Mouse (Mus musculus): ENCODE results near the gene R3hcc1l.

R3hcc1l gene

DNA sequence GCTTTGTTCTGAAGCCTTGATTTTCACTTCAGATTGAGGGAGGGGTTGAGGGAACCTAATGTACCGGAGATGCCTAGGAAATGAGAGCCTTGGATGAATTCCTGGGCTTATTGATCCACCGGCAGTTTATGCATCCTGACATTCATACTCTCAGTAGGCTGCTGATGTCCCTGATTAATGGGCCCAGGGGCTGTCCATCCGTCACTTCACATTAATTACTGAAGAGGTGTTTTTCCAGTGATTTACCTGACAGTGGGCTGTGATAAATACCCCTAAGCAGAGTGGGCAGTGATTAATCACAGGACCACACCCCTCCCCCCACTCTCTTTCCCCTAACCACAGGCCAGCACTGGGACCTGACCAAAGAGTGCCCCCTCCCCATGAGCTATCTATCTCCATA lies 22.1 kb downstream of the R3hcc1l start:
- no peak for DNase-seq (ENCODE audit: low read depth, low spot score)

DNA sequence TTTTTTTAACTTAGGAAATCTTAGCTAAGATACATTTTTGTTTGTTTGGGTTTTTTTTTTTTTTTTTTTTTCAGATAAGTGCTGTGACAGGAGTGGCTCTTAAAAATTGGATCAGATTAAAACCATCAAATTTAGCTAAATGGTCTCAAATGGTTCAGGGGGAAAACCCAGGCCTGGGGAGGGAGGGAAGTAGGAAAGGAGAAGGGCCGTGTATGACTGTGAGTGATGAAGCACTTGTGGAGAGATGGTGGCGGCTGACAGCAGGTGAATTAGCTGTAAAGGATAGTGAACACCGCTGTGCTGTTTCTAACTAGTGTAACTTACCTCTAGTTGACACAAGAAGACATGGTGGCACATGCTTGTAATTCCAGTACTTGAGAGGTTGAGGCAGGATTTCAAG lies 40.1 kb downstream of the R3hcc1l start:
- DNase-seq (ENCODE audit: low read depth, low spot score) = no peak

DNA sequence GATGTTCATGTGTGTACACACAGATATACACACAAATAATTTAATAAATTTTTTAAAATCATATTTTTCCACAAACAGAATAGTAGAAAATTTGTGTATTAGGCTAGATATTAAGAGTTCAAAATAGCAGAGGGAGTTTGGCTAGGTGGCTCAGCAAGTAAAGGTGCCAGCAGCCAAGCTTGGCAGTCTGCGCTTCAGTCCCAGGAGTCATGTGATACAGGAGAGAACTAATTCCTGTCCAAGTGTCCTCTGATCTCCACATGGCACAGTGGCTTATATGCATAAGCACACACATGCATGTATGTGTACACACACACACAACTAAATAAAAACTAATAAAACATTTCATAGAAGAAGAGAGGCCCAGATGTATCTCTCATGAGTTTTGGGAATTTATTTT lies 43.4 kb downstream of the R3hcc1l start:
- no peak for DNase-seq (ENCODE audit: low read depth, low spot score)

DNA sequence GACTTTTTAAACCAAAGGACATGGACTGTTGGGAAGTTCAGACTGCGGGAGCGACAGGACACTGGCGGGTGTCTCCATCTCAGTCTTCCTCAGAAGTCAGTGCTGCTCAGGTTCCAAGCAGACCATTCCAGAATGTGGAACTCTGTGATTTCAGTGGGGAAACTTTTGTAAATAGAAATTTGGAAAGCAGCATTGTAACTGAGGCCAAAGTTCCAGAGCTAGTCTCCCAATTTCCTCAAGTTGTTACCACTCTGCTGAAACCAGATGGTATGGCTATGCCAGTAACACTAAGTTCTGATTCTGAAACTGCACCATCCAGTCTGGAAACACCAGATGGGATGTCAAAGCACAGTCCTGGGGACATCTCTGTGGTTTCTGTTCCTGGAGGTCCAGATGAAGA lies 44.4 kb downstream of the R3hcc1l start:
- no peak for DNase-seq (ENCODE audit: low read depth, low spot score)

DNA sequence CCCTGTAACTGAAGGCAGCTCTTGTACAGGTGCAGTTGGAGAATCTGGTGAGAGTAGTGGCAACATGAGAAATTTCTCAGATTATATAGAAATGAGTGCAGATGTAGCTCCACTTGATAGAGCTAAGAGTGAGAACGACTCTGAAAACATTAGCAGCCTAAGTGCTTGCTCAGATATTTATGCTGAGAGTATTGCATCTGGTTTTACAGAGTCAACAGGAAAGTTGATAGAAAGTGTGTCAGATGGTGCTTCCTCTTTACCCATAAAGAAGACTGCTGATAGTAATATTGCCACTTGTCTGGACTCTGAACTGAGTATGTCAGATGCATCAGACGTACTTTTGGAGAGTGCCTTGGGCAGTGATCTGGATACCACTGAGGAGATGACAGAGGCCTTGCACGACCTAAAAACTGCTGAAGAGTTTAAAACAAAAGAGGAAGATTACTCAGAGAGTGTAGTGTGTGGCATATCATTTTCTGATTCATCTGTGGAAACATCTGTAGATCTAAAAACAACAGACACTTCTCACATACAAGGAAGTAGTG lies 45.2 kb downstream of the R3hcc1l start:
- no peak for DNase-seq (ENCODE audit: low read depth, low spot score)

DNA sequence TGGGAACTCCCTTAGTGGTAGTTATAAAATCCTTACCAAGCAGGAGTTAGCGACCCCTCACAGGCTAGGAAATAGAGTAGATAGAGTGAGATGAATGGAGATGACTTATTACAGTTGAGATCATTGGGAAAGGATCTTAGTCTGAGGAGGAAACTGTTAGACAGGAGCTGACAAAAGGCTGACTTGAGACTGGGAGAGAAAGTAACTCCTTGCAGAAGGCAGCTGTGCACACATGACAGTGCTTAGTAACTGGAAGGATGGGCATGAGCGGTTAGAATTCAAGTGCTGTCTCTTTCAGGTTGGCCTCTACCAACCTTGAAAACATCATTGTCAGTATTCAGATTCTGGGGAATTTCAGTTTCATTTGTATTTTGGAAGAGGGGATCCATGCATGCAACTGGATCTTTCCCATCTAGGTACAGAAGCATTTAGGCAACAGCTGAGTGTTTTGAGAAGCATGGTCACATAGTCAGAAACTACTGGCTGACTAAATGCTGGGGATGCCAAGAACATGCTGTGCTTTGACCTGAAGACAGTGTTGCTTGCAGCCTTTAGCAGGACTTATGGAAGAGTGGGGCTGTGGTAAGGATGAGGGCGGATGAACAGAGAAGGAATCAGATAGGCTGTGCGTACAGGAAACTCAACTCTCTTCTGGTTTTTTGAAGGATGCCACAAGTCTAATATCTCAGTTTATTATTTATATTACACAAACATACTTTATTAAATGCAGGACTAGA lies 47.9 kb downstream of the R3hcc1l start:
- DNase-seq (ENCODE audit: low read depth, low spot score) = no peak

DNA sequence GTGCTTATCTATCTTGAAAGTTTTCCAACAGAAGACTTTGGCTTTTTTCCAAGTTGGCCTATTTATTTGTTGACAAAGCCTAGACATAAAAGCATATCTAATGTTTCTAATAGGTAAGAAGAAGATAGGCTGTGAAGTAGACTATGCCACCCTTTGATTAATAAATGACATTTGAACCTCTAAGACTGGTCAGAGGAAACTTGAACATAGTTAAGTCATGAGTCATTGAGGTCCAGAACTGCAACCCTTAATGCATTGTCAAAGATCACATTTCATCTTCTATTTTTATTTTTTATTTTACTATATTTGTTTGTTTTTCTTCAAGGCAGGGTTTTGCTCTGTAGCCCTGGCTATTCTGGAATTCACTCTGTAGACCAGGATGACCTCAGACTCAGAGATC lies 48.5 kb downstream of the R3hcc1l start:
- no peak for DNase-seq (ENCODE audit: low read depth, low spot score)

DNA sequence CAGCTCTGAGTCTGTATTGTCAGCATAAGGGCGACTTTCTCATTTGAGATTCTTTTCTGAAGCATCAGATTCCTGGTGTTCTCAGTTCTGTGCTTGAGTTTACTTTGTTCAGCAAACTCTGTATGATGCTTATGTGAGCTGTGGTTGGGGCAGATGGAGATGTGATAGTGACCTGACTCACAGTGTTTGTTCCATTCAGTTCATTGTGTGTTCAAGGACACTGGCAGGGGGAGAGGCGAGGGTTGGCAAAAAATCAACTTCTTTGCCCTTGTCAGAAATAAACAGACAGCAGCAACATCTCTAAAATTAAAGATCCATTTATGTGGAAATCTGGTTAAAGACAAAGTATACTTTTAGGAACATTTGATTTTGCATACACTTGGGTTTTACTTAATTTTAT lies 50.5 kb downstream of the R3hcc1l start:
- DNase-seq (ENCODE audit: low read depth, low spot score) = no peak

DNA sequence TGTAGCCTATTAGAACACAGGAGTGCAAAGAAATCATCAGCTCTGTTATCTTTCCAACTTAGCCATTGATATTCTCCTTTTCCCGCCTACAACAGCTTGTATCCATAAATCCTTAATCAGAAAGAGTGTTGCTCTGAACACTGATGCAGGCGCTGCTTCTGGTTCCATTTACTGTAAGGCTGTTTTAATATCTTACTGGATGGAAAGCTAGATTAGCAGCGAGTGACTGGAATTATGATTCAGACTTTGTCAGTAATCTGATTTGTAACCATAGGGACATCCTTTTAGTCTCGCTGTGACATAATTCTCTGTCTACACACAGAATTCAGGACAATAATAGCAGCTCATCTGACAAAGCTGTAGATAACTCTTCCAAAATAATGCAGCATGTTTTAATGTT lies 52.7 kb downstream of the R3hcc1l start:
- DNase-seq (ENCODE audit: low read depth, low spot score) = no peak

DNA sequence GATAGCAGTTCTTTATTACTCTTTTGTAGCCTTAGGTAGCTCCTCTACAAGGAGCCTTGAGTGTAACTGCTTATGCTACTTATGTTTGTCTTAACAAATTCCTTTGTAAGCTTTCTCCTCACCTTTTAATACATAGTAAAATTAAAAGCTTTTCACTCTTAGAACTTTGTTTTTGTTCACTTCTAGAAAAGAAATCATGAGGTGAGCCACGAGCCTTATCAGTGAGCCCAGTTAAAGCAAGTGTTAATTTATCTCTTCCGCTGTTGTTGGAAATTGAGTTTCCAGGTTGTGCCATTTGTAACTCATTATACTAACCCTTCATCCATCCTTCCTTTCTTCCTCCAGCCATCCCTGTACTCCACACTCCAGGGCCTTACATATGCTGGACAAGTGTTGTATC lies 56.8 kb downstream of the R3hcc1l start:
- DNase-seq (ENCODE audit: low read depth, low spot score) = no peak

DNA sequence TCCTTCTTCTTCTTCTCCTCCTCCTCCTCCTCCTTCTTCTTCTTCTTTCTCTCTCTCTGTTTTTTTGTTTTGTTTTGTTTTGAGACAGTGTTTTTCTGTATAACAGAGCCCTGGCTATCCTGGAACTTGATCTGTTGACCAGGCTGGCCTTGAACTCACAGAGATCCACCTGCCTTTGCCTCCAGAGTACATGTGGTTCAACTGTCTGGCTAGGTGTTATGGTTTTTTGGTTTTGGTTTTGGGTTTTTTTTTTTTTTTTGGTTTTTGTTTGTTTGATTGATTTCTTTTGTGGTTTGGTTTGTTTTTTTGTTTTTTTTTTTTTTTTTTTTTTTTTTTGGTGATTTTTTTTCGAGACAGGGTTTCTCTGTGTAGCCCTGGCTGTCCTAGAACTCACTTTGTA lies 58.3 kb downstream of the R3hcc1l start:
- no peak for DNase-seq (ENCODE audit: low read depth, low spot score)

DNA sequence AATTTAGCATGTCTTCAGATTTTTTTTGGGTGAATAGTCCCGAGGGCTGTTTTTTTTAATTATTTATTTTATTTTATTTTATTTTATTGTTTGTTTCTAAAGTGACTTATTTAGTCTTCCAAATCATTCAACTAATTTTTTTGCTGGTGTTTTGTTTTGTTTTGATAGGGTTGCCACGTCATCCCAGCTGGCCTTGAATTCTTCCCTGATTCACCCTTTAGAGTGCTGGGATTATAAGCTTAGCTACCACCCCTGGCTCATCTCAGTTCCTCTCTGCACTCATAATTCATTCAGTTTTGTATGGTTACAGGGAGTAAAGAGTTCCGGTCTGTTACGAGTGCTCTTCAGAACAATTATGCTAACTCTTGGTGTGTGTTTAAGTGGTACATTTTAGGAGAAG lies 60.1 kb downstream of the R3hcc1l start:
- DNase-seq (ENCODE audit: low read depth, low spot score) = no peak

DNA sequence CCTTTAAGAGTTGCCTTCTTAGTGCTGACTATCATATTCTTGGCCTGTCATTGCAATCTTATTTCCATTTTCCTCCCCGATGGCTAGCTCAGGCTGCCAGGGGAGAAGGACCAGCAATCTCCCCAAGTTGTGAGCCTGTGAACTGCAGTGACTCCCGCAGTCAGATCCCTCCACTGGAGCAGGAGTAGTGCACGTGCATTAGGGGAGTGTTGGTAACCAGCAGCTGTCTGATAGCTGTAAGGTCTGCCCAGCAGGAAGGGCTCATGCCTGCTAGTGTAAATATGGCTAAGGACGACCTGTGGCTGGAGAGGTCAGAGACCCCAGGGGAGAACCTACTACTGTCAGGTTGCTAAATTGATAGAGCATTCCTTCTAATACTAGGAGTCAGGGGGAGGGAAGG lies 62.1 kb downstream of the R3hcc1l start:
- DNase-seq (ENCODE audit: low read depth, low spot score) = no peak

DNA sequence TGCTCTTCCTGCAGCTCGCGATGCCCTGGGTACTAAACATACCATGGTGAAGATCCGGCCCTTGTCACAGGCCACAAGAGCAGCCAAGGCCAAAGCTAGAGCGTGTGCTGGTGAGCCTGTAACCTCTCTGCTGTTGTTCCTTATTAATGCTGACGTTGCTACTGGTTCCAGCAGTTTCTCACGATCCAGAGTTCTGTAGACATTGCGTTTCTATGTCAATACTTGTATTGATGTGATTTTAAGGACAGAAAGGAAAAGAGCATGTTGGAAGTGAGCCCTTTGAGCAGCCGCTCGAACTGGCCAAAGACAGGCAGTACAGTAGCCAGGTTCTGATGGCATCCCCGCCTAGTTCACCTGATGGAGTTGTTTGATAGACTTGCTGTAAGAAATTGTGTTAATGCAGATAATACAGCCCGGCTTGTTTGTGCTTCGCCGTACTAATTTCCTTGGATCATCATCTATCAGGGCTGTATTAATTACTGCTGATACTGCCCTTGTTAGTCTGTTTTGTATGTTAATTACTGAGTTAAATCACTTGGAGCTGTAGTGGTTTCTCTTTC lies 64.3 kb downstream of the R3hcc1l start:
- no peak for DNase-seq (ENCODE audit: low read depth, low spot score)

DNA sequence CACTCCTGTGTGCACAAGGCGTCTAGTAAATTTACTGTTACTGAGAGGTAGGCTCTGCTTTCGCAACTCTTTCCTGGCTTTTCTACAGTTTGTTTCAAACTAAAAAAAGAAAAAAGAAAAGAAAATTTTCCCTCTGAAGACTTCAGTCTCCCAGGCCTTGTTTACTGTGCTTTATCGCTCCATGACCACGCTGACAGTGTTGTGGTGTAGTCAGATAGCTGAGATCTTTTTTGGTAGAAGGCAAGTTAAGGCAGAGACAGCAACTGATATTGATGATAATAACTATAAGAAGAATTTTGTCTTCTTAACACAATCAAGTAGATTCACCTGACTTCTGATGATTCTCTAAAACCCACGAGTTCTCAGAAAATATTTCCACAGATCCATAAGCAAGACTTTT lies 65.1 kb downstream of the R3hcc1l start:
- no peak for DNase-seq (ENCODE audit: low read depth, low spot score)

DNA sequence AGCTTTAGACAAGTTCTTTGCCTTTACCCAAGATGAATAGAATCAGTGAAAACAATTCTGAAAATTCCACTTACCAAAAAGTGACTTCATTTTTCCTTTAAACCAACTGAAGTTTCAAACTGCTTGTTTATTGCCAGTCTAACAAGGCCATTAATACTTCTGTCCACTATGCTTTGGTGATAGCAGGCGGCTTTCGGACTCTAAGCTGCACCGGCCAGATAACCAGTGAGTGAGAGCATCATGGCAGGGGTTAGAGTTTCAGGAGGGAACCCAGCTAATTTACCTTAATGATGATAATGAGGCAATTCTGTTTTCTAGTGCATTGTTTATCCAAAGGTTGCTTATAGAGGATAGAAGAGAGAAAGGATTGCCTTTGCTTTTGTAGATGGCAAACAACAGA lies 65.6 kb downstream of the R3hcc1l start:
- DNase-seq (ENCODE audit: low read depth, low spot score) = no peak

DNA sequence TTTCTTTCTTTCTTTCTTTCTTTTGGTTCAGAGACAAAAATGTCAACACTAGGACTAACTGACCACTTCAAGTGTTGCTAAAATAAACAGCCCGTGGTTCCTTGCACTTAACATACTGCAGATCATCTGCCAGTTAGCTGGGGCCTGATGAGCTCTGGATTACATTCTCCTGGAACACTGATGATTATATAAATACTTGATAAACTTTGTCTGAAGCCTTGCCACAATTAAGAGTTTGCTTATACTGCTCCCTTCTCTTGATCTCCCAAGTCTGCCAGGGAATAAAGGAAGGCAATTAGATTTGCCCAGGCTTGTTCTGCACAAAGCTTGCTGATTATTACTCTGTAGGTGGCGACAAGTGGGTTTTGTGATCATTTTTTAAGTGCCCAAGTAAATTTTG lies 69.1 kb downstream of the R3hcc1l start:
- no peak for DNase-seq (ENCODE audit: low read depth, low spot score)

DNA sequence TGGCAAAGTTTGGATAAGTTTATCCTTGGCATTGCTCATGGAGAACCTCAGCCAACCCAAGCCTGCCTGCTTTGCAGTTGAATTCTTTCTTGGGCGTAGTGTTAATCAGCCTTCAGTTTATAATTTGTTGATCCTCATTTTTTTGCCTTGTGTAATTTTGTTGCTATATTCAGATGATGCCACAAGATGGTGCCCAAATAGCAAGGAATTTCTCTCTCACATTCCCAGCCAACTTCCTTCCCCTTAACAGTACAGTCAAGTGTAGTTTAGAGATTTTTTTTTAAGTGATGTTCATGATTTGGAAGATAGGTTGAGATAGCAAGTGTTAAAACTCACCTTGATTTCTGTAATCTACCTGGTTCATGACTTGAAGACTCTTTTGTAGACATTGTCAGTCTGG lies 70.7 kb downstream of the R3hcc1l start:
- DNase-seq (ENCODE audit: low read depth, low spot score) = no peak

DNA sequence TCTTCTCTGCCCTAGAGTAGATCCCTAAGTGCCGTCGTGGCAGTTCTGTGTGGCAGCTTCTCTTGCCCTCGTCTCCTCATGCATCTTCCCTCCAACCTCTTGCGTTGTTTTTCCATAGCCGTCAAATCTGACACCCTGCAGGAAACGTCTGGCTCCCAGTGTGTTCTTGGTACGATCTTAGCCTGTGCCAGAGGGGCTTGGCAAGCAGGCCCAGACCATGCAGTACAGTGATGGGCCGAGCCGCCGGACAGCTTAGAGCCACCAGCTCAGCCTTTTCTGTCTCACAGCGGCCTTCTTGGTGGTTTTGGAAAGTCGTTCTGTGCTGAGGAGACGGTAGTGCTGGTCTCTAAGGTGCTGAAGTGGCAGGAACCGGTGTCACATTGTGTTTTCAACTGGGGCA lies 73.0 kb downstream of the R3hcc1l start:
- no peak for DNase-seq (ENCODE audit: low read depth, low spot score)

DNA sequence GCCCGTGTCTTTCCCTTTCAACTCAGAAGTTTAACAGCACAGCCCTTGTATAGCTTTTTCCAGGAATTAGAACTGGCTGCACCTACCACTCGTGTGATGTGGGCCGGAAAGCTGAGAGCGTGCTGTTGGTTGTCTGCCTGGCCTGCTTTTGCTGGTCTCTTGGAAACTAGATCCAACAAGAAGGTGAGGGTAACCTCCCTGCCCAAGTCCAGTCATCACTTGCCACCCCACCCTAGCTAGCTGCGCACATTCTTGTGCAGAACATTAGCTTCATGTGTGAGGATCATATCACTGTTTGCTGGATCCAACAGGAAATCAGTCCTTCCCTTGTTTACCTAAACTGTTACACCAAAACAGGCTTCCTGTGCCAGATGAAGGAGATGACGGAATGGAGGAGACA lies 74.9 kb downstream of the R3hcc1l start:
- no peak for DNase-seq (ENCODE audit: low read depth, low spot score)

DNA sequence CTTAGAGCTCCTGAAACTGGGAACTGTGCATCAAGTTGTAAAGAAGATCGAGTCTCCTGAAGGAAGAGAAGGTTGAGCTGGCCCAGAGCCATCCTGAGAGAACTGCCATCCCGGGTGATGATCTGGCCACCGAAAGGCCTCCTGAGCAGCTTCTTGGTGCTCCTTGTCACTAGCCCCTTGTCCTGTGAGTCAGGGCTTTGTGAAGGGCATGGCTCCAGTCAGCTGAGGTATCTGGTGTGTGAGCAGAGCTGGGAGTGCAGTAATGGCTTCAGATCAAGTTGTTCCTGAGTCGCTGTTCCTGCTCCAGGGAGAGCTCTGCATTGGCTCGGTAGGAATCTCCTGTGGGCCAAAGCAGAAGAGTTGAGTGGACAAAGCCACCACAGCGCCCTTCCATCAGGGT lies 76.5 kb downstream of the R3hcc1l start:
- DNase-seq (ENCODE audit: low read depth, low spot score) = no peak

DNA sequence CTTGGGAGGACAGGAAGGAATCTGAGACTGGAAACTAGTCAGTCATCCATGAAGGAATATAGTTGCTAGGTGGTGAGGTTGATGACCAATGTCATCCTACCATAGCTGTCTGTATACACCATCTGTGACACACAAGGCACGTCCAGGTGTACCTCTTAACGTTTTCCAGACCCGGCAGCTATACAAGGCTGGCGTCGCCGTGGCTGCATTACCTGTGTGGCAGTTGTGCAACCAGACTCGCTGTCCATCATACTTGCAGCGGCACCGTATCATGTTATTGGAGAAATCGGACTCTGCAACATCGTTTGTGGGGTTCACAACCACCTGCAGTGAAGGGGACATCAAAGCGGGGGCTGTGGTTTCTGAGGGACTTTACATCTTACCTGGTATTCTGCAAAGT lies 78.7 kb downstream of the R3hcc1l start:
- DNase-seq (ENCODE audit: low read depth, low spot score) = no peak

DNA sequence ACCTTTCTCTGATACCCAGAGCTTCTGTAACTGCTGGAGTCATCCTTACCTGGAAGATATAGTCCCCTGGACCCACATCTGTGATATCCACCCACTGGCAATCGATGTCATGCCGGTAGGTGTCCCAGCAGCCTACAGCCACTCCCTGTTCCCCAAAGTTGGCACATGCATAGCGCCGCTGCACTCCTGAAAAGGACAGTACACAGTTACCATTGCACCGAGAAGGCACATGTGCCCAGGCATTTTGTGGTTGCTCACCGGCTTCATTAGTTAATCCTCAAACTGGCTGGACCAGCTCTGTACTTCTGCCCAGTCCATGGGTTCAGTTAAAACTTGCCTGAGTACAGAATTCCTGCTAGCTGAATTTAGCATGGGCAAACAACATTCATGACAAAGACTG lies 79.3 kb downstream of the R3hcc1l start:
- no peak for DNase-seq (ENCODE audit: low read depth, low spot score)

DNA sequence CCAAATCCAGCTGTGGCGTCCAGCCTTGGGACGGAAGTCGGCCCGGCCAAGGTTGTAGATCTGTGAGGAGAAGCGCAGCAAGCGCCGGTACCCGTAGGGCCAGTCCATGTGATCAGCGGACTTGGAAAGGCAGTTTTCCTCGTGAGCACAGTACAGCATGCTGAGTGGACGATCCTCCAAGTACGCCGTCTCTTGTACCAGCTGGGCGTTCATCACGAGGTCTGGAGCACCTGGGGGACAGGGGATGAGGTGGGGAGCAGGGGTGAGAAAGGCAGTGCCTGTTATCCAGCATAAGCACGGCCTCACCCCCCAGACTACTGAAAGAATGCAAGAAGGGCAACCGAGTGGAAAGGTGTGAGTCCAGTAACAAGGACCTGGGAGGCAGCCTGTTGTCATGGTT lies 81.3 kb downstream of the R3hcc1l start:
- no peak for DNase-seq (ENCODE audit: low read depth, low spot score)
